Mouse (Mus musculus): ENCODE measurements around the gene Rgp1.

DNA sequence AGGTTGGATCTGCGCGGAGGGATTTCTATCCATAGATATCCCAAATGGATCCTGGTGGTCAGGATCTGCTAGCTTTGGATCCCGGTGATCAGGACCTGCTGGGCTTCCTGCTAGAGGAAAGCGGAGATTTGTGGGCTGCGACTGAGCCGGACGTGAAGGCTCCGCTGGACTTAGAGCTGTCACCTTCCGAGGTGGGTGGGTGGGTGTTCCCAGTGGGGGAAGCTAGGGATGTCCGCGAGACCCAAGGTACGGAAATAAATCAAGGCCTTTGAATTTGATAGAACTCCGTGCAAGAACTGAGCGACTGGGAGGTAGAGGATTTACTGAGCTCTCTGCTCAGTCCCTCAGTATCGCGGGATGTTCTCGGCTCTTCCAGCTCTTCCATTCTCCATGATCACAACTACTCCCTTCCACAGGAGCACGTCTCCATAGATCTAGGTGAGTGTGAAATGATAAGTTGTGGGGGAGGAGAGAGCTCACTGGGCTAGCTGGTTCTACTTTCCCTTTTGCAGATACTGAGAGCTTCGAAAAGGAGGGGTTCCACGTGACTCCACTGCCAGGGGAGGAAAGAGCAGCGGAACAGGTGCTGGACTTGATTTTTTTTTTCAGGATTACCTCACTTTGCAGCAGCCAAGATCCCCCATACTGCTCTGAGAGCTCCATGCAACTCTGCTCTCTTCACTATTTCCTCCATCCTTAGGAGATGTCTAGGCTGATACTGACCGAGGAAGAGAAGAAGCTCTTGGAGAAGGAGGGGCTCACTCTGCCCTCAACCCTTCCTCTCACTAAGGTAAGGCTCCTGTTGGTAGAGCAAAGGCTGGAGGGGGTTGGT is 15.5 kb upstream of the Rgp1 start:
- no peak for TF ChIP-seq CTCF (IDR thresholded peaks at IDR 0.05; ENCODE audit: extremely low read depth, insufficient read length, insufficient replicate concordance, low read depth, low read length)
- TF ChIP-seq POLR2A (IDR thresholded peaks at IDR 0.05; ENCODE audit: low read depth, low read length): no peak
